ENCODE assay signal across 19 mouse cellular contexts in the genomic region with DNA sequence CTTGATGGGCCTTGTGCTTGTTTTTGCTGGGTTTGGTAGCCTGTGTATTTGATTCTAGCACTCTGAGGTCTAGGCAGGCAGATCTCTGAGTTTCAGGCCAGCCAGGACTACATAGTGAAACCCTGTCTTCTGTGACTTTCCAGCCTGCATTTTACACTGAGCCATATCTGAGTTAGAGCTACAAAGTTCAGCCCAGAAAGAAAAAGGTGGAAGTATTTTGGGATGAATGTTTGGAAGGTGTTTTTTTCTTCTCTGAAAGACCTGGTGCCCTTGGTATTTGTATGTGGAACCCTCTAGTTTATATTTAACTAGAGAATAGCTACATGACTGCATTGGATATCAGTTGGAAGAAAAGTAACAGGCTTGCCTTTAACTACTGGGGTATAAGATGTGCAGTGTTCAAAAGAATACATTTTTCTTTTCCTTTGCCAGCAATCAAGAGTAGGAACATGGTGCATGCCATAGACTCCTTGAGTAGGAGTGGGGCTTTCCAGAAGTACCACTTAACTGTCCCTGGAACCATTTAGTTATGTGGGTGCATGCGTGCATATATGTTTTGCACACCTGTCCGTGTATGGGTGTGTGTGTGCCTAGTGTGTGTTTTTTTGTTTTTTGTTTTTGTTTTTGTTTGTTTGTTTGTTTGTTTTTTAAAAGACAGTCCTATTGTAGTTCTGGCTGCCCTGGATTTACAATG.
DNase-seq lines count a peak whose midpoint lies in the region; ATAC-seq and TF ChIP-seq lines count a peak whose summit lies in the region.
"Had no signal": no experiment of that assay in that cellular context is flagged by ENCODE, and none has a peak within 500 bp of the region (broad histone marks: within the 10 kb centered on the region; RNA-seq: fewer than 3 reads in every experiment).

No protein-coding gene starts in this region.

- H3K4me2 ChIP-seq in kidney, embryonic 16.5 days (replicated peaks; ENCODE audit: low read depth, low read length) = no peak overlapping the region
- no peak overlapping the region for H3K4me2 ChIP-seq in CH12.LX (ENCODE audit: insufficient read depth, low read depth, poor library complexity, severe bottlenecking)
- H3K4me2 ChIP-seq in liver, embryonic 14.5 days (ENCODE audit: low read depth) = peak overlapping the region; percentile 18; the same call in 1 of the 2 replicates
- no peak overlapping the region for H3K4me2 ChIP-seq in hindbrain, embryonic 12.5 days (replicated peaks)
- H3K4me2 ChIP-seq: heart, embryonic 13.5 days; midbrain, embryonic 11.5 days; neural tube, embryonic 15.5 days had no signal

- no peak for TF ChIP-seq POLR2A in CH12.LX (IDR thresholded peaks at IDR 0.05; ENCODE audit: low read depth, low read length)

- TF ChIP-seq EP300 in CH12.LX (IDR thresholded peaks at IDR 0.05; ENCODE audit: low read length) = no peak
- no peak for TF ChIP-seq EP300 in liver, embryonic 14.5 days (IDR thresholded peaks at IDR 0.05; ENCODE audit: low read depth)

- no peak for ATAC-seq in kidney, embryonic 16.5 days (ENCODE audit: low FRiP score, low TSS enrichment)
- no peak for ATAC-seq in liver, embryonic 14.5 days (ENCODE audit: insufficient read depth)
- no peak for ATAC-seq in hindbrain, embryonic 12.5 days (ENCODE audit: low FRiP score)
- ATAC-seq: forebrain, postnatal 0 days; Patski had no signal

- dilution Hi-C loops in CH12.LX (cut with MboI; ENCODE audit: extremely low pct_ligation_motif_present, extremely low pct_unique_long_range_greater_than_20kb, low sequenced_read_pairs) = no loop called here

- no peaks in the 10 kb centered on the region for H3K27me3 ChIP-seq in heart, embryonic 10.5 days (ENCODE audit: insufficient read depth, poor library complexity, severe bottlenecking)
- H3K27me3 ChIP-seq in kidney, embryonic 16.5 days (ENCODE audit: insufficient read depth, low read length) = no peaks in the 10 kb centered on the region
- no peaks in the 10 kb centered on the region for H3K27me3 ChIP-seq in CH12.LX (replicated peaks)
- H3K27me3 ChIP-seq in liver, embryonic 14.5 days (ENCODE audit: control insufficient read depth, insufficient read depth, low read length) = no peaks in the 10 kb centered on the region
- H3K27me3 ChIP-seq in hindbrain, embryonic 12.5 days = no peaks in the 10 kb centered on the region
- H3K27me3 ChIP-seq: heart, embryonic 13.5 days; neural tube, embryonic 15.5 days; Patski had no signal

- intact Hi-C loops in heart, postnatal 10 days (cut with DNase I) = no loop called here

- H3K79me2 ChIP-seq in CH12.LX (replicated peaks; ENCODE audit: control insufficient read depth, extremely low read depth, insufficient read depth, poor library complexity, severe bottlenecking) = peaks cover 44% of the 10 kb centered on the region

- no peaks in the 10 kb centered on the region for H3K9me3 ChIP-seq in heart, embryonic 10.5 days
- no peaks in the 10 kb centered on the region for H3K9me3 ChIP-seq in kidney, embryonic 16.5 days (ENCODE audit: low read length)
- no peaks in the 10 kb centered on the region for H3K9me3 ChIP-seq in CH12.LX (replicated peaks; ENCODE audit: low read length)
- no peaks in the 10 kb centered on the region for H3K9me3 ChIP-seq in liver, embryonic 14.5 days (ENCODE audit: control insufficient read depth, low read length)
- H3K9me3 ChIP-seq in hindbrain, embryonic 12.5 days (replicated peaks) = no peaks in the 10 kb centered on the region
- H3K9me3 ChIP-seq: embryonic facial prominence, embryonic 10.5 days; heart, embryonic 13.5 days; neural tube, embryonic 15.5 days had no signal

- TF ChIP-seq CTCF in CH12.LX (conservative IDR thresholded peaks at IDR 0.05 in 1 of 2, IDR thresholded peaks at IDR 0.05 in 1 of 2; ENCODE audit: low read depth in 2 of 2, low read length in 2 of 2) = no peak
- no peak for TF ChIP-seq CTCF in liver, embryonic 14.5 days (IDR thresholded peaks at IDR 0.05; ENCODE audit: low read depth)

- peak; percentile 39 for DNase-seq in heart, embryonic 10.5 days (ENCODE audit: low spot score)
- DNase-seq in heart, postnatal 10 days = no peak
- no peak for DNase-seq in kidney, postnatal 14 days
- DNase-seq in CH12.LX (ENCODE audit: extremely low read depth) = no peak
- no peak for DNase-seq in liver, embryonic 14.5 days (ENCODE audit: low read depth in 3 of 3, low spot score in 3 of 3)
- no peak for DNase-seq in thymus, postnatal 10 days (ENCODE audit: low spot score in 2 of 2)
- DNase-seq: cerebellum, postnatal 14 days; forebrain, postnatal 0 days; gastrocnemius, postnatal 14 days; lung, adult 18-20 months; thymus, postnatal 14 days had no signal

- WGBS in heart, embryonic 10.5 days = 90% methylated on average over 2 of the region's 2 CpGs
- 88% methylated on average over 2 of the region's 2 CpGs for WGBS in kidney, embryonic 16.5 days
- WGBS in liver, embryonic 14.5 days (ENCODE audit: insufficient replicate concordance) = 85% methylated on average over 2 of the region's 2 CpGs
- WGBS in hindbrain, embryonic 12.5 days = 93% methylated on average over 2 of the region's 2 CpGs

- H3K27ac ChIP-seq in heart, embryonic 10.5 days = peak overlapping the region; percentile 22; the same call in 1 of the 2 replicates
- H3K27ac ChIP-seq in kidney, embryonic 16.5 days (ENCODE audit: low read length) = peak overlapping the region; percentile 81
- H3K27ac ChIP-seq in CH12.LX (ENCODE audit: insufficient read depth, low read depth) = peak overlapping the region; percentile 91; the same call in 1 of the 2 replicates
- peak overlapping the region; percentile 38 for H3K27ac ChIP-seq in liver, embryonic 14.5 days
- H3K27ac ChIP-seq in hindbrain, embryonic 12.5 days = no peak overlapping the region
- H3K27ac ChIP-seq: embryonic facial prominence, embryonic 10.5 days; heart, embryonic 13.5 days; neural tube, embryonic 15.5 days had no signal

- in situ Hi-C loops in CH12.LX (cut with MboI; ENCODE audit: low pct_ligation_motif_present, low pct_unique_long_range_greater_than_20kb, low sequenced_read_pairs) = no loop called here

- no peak overlapping the region for H3K4me3 ChIP-seq in heart, embryonic 10.5 days
- H3K4me3 ChIP-seq in kidney, embryonic 16.5 days (ENCODE audit: low read length) = no peak overlapping the region
- no peak overlapping the region for H3K4me3 ChIP-seq in CH12.LX (replicated peaks in 1 of 3; ENCODE audit: low read depth in 2 of 3, low read length in 2 of 3, poor library complexity in 1 of 3)
- H3K4me3 ChIP-seq in liver, embryonic 14.5 days (ENCODE audit: insufficient read depth in 1 of 2, low read depth in 2 of 2, low read length in 2 of 2) = no peak overlapping the region
- no peak overlapping the region for H3K4me3 ChIP-seq in hindbrain, embryonic 12.5 days
- H3K4me3 ChIP-seq: embryonic facial prominence, embryonic 10.5 days; erythroblast, embryonic 14.5 days; heart, embryonic 13.5 days; neural tube, embryonic 15.5 days had no signal

- no peaks in the 10 kb centered on the region for H3K36me3 ChIP-seq in heart, embryonic 10.5 days
- H3K36me3 ChIP-seq in kidney, embryonic 16.5 days (ENCODE audit: insufficient read depth, low read length) = no peaks in the 10 kb centered on the region
- H3K36me3 ChIP-seq in CH12.LX (replicated peaks in 1 of 2; ENCODE audit: control insufficient read depth in 1 of 2, insufficient read depth in 1 of 2, low read length in 1 of 2) = peaks cover 0 to 1% of the 10 kb centered on the region in 2 experiments
- no peaks in the 10 kb centered on the region for H3K36me3 ChIP-seq in liver, embryonic 14.5 days (replicated peaks; ENCODE audit: control insufficient read depth, insufficient read depth, low read depth)
- no peaks in the 10 kb centered on the region for H3K36me3 ChIP-seq in hindbrain, embryonic 12.5 days
- H3K36me3 ChIP-seq: embryonic facial prominence, embryonic 10.5 days; heart, embryonic 13.5 days; neural tube, embryonic 15.5 days had no signal

- H3K4me1 ChIP-seq in heart, embryonic 10.5 days = peaks cover 61% of the 10 kb centered on the region
- peaks cover 50% of the 10 kb centered on the region for H3K4me1 ChIP-seq in kidney, embryonic 16.5 days (ENCODE audit: insufficient read depth, low read length)
- peaks cover 24 to 85% of the 10 kb centered on the region in 2 experiments for H3K4me1 ChIP-seq in CH12.LX (ENCODE audit: control insufficient read depth in 1 of 2, insufficient read depth in 2 of 2)
- peaks cover 76 to 85% of the 10 kb centered on the region in 2 experiments for H3K4me1 ChIP-seq in liver, embryonic 14.5 days (replicated peaks; ENCODE audit: control insufficient read depth in 2 of 2, insufficient read depth in 2 of 2, low read length in 1 of 2)
- peaks cover 4% of the 10 kb centered on the region; the same call in 1 of the 2 replicates for H3K4me1 ChIP-seq in hindbrain, embryonic 12.5 days

- TF ChIP-seq RAD21 in CH12.LX (IDR thresholded peaks at IDR 0.05; ENCODE audit: low read depth, low read length) = no peak

- H3K9ac ChIP-seq in kidney, embryonic 16.5 days (replicated peaks; ENCODE audit: low read length) = no peak overlapping the region
- peak overlapping the region; percentile 45; the same call in 1 of the 2 replicates for H3K9ac ChIP-seq in CH12.LX (ENCODE audit: insufficient read depth, low read depth)
- H3K9ac ChIP-seq in liver, embryonic 14.5 days (replicated peaks) = no peak overlapping the region
- no peak overlapping the region for H3K9ac ChIP-seq in hindbrain, embryonic 12.5 days
- H3K9ac ChIP-seq: forebrain, postnatal 0 days; heart, embryonic 13.5 days; neural tube, embryonic 15.5 days had no signal

TF ChIP-seq in CH12.LX, 34 proteins besides CTCF, POLR2A, EP300 and RAD21:
- no peak for TF ChIP-seq PAX5 (IDR thresholded peaks at IDR 0.05; ENCODE audit: low read length)
